Mouse (Mus musculus) mature B cell (primary cell): ENCODE results near the gene Ccdc115.

Source experiments
- in situ Hi-C: fragments of 300-500 bp; cut with MboI; formaldehyde crosslinking; loops from 2 replicates; pipeline ENCODE4 v1.14.3; 2019

Gene Ccdc115

DNA sequence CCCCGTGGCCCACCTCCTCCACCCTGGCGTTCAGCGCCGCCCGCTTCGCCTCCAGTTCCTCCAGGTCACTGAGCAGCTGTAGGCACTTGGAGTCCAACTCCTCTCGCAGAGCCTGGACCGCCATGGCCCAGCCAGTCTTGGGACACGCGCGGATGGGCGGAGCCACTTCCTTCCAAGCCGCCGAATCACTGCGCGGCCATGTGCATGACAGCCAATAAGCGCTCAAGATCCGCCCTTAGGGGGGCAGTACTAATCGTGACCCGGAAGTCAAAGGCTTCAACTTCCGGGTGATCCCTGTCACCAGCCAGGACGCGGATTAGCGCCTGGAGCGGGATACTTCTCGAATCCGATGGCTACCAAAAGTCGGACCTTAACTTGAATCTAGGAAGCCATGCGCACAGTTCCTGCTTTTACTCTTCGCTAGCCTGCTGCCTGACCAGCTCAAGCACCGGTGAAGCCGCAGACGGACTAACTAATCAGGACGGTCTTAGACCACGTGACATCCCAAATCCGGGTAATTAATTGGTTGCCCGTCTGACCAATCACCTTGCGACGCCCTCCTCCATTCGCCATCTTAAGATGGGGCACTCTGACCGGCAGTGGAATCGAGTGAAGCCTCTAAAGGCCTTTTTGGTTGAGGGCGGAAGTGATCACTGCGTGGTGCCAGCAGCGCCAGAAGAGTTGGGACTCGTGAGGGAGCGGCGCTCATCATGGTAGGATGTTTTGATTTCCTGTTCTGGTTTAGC lies at the start of gene Ccdc115, which contains the start of gene Imp4:
Ccdc115 (minus strand) TSS at position 458 of the 746 bp plus-strand sequence.
Imp4 (plus strand) TSS at position 637 of the 746 bp plus-strand sequence.
- in situ Hi-C loops = loop anchor here (25.0 kb wide), 1 partner anchor 423 kb away; no protein-coding TSS in a partner anchor

DNA sequence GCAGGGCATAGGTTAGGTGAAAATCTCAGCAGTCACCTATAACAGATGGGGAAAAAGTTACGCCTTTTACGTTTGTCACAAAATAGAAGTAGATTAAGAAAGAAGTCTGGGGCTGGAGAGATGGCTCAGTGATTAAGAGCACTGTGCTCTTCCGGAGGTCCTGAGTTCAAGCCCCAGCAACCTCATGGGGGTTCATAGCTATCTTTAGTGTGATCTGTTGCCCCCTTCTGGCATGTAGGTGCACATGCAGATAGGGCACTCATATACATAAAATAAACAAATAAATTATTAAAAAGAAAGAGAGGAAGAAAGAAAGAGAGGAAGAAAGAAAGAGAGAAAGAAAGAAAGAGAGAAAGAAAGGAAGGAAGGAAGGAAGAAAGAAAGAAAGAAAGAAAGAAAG lies 47.9 kb upstream of the Ccdc115 start:
- in situ Hi-C loops = no loop called here

DNA sequence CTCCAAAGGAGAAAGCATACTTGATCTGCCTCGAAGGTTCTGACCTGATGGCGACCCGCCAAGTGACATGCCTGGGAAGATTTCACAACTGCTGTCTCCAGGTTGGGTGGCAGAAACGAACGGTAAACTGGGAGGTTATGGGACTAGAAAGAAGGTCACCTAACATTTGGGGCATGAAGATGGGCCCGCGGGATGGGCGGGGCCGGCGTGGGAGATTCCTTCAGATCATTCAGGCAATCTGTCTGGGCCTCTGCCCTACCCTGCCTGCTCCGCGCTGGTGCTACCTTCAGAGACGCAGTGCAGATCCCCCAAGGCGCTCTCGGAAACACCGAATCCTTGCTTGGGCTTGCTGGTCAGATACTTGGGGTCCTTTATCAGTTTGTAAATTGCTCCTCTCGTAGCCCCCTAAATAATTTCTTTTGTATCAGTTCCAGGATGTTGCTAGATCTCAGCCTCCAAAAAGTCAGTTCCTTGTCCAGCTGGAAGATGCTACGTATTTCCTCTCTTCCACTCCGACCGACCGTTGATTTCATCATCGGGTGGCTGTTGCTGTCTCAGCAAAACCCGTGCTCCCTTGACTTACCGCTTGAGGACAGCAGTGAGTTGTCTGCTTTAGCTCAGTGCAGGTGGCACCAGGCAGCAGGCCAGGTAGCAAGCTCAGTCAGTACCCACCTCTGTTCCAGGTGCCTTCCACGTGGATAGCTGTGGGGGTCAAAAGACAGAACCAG lies 46.2 kb upstream of the Ccdc115 start:
- in situ Hi-C loops = no loop called here

DNA sequence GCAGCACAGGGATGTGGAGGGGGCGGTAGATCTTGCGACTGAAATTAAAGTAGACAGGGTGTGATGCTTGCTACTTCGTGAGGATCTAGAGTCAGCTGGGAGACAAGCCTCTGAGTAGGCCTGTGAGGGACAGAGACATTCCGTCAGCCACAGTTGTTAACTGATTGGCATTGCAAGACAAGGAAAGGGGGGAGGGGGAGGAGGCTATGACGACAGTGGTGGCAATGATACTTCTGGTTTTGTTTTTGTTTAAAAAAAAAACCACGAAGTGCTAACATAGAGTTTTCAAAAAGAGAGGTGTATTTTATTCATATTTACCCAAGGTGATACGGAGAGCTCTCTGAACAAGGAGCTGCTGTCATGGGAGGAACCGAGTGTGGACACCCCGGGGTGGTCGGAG lies 45.0 kb upstream of the Ccdc115 start:
- in situ Hi-C loops = no loop called here

DNA sequence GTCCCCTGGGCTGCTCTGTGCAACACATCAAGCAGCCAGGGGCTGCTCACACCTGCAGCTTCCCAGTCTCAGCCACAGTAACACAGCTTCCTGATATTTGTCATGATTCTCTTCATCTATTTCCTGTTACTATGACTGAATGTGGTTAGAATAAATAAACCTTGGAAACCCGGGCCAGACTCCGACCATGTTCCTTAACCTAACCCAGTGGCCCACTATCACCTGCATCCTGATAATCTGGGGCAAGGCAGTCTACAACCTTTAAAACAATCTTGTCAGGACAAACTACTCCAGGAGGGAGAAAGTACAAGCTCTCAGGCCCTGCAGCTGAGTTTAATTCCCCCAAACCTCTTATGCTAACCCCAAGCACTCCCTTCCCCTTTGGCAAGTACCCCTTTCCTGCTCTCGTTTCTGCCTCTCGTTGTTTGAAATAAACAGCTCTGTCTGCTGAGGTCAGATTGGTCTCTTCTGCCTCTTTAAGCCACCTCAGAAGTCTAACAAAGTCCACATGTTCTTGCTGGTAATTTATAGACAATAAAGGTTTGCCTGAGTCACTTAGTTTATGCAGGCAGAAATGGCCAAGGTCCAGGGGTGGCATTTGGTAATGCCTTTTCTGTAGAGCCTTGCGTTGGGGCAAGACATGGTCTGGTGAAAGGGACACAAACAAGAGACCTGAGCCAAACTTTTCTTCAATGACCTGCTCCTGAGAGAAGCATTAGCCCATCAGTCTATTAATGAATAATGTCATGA lies 42.6 kb upstream of the Ccdc115 start:
- in situ Hi-C loops = no loop called here

DNA sequence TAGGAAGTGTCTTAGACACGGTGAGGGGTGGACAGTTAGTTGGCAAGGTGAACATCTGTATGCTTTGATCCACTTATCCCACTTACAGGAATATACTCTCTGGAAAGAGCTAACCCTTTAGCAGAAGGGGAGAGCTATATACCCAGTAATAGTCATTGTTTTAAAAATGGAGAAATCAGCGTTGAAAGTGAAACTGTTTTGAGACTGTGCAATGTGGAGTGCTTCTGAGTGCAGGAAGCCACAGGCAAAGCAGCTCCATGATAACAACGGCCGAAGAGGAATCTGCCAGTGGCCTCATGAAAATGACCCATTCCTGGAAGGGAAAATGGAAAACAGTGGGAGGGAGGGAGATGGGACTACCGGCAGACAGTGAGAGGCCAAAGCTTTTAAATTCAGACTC lies 41.3 kb upstream of the Ccdc115 start:
- in situ Hi-C loops = no loop called here

DNA sequence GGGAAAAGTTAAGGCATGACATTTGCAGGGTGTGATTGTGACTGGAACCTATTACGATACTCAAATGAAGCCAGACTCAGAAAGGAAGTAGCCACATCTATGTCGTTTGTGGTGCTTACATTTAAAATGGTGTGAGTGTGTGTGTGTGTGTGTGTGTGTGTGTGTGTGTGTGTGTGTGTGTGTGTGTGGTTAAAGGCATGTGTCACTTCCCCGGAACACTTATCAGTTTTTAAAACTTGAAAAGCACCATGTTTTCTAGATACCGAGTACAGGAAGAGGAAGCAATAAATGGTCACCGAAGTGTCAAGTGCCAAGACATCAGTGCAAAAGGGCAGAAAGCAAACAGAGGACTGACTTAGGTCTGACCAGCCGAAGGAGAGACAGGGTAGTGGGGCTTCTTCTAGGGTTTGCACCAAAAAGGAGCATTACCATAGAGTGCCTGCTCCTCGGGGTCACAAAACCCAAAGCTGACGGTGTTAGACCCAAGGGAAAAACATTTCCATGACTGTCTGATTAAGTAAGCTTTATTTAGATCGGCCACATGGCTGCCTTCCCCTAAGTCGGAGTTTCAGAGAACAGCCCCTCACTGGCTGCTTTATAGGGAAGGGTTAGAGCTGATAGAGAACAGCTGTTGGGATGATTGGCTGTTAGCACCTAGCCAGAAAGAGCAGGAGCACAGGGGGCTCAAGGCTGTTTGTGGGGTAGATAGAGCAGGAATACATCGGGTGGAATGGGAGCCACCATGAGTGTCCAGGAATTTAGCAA lies 39.6 kb upstream of the Ccdc115 start:
- in situ Hi-C loops = no loop called here

DNA sequence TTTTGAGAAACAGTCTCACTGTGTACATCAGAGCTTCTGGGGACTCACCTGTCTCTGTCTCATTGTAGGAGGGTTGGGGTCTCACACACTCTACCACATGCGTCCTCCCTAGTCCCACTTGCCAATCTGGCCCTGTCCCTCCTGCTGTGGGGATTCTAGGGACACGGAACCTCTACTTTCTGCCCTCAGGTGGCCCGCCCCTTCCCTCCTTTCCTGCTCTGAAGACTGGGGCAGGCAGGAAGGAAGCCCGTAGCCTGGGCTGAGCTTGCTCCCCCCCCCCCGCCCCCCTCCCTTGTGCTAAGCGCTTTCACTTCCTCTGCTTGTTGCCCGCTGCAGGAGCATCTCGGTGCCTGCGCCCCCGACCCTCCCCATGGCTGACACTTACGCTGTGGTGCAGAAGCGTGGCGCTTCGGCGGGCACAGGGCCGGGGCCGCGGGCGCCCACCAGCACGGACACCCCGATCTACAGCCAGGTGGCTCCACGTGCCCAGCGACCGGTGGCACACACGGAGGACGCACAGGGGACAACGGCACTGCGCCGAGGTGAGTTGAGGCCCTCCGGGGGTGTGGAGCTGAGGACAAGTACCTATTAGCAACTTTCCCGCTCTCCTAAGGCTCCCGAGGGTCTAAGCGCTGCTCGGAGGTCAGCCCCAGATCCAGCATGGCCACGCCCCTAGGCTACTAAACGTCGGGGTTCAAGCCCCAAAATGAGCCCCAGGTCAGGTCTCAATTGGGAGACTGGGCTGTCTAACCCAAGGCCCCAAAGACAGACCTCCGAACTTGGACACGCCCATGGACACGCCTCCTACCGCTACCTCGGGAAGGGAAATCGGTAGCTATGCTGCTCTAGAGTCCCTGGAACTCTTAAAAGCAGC lies 33.2 kb upstream of the Ccdc115 start:
- in situ Hi-C loops = no loop called here

DNA sequence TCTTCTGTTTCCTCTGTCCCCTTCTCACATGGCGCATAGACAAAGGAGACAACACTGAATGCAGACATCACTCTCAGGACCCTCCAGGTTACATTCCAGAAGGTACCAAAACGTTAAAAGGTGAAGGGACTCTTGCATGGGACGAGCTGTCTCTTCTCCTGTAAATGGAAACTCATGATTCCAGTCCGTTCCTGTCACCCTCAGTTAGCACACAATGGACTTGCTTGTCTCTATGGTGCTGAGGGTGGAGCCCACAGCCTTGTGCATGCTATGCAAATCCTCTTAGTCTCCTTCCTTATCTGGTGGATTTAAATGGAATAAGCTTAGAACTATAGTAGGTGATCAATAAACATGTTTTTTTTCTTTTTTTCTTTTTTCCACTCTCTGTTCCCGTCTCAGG lies 30.3 kb upstream of the Ccdc115 start:
- in situ Hi-C loops = no loop called here

DNA sequence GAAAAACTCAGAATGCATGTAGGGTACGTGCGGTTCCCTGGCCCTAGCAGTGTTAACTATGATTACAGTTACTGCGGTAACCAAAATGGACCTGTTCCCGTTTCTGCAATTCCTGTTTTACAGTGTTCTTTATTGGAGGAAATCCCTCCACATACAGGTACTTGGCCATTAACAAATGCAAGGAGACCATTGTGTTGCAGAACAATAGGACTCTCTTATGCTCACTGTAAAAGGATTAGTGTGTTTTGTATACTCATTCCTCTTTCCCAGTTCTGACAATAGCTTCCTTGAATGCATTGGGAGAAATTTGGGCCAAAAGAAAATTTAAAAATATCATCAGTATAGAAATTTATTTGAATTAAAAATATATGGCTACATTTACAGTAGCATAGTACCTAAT lies 29.0 kb upstream of the Ccdc115 start:
- in situ Hi-C loops = no loop called here

DNA sequence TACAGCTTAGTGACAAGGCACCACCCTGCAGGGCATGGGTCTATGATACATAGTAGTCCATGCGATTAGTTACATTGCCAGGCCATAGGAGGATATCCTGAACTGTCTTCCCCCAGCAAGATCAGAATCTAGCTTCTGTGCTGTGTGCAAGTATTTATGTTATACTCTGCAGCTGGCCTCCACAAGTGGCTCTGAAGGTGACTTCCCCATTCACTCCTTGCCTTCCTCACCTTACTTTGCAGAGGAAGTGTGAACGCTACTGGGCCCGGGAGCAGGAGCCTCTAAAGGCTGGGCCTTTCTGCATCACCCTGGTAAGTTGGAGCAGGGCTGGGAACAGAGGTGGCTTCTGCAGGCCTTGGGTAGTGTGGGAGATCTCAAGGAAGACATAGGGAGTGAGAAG lies 28.6 kb upstream of the Ccdc115 start:
- in situ Hi-C loops = no loop called here

DNA sequence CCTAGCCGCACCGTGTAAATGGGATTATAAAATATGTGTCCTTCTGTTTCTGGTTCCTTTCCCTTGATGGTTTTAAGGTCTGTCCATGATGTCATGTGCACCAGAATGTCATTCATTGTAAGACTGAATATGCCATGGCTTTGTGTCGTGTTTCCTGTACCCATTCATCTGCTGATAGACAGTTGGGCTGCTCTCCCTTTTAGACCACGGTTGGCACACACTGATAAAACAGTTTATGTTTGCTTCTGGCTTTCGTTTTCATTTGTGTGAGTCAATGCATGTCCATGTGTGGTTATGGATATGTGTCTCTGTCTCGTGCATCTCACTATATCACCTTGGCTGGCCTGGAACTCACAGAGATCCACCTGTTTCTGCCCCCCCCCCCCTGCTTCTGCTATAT lies 26.0 kb upstream of the Ccdc115 start:
- in situ Hi-C loops = no loop called here

DNA sequence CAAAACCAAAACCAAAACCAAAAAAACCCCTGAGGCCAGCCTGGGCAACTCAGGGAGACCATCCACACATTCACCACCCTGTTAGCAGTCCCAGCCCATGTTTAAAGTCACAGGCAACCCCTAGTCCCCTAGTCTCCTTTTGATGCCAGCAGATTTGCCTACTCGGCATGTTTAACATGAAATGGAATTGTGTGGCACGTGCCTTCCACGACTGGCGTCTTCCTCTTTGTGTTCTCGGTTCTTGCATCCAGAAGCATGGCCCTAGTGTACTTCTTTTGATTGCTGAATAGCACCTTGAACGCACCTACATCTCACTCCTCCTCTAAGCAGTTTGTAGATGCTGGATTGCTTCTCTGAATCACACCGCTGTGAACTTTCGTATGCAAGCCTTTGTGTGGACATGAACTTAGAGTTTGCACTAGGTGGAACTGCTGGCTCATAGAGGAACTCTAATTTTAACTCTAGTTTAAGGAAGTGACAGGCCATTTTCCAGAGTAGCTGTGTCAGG lies 24.9 kb upstream of the Ccdc115 start:
- in situ Hi-C loops = no loop called here

DNA sequence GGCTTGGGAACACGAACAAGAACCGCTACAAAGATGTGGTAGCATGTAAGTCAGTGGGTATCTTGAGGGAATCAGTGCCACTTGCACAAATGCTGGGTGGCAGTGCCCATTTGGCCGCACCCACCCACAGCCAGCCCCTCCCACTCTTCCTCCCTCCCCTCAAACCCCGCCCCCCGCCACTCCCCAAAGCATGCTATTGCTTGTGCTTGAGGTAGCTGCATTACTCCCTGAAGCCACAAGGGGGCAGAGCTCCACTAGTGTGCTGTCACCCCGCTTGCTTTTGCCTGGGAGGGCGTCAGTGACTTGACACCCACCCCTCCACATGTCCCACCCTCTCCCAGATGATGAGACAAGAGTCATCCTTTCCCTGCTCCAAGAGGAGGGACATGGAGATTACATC lies 23.3 kb upstream of the Ccdc115 start:
- in situ Hi-C loops = no loop called here

DNA sequence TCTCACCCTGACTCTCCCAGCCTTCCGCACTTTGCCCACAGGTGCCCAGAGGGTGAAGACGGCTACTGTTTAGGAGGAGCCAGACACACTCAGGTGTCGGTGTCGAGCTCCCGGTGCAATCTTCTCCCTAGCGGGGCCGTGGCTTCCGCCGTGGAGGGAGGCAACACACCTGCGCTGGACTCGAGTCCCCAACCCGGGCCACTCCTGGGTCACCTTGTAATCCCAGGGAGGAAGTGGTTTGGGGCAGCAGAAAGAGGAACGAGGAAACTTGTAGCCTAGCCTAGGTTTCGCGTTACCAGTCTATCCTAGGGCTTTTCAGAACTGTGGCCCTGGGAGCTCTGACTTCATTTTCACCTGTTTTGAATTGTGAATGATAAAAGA lies 20.6 kb upstream of the Ccdc115 start:
- in situ Hi-C loops = no loop called here

DNA sequence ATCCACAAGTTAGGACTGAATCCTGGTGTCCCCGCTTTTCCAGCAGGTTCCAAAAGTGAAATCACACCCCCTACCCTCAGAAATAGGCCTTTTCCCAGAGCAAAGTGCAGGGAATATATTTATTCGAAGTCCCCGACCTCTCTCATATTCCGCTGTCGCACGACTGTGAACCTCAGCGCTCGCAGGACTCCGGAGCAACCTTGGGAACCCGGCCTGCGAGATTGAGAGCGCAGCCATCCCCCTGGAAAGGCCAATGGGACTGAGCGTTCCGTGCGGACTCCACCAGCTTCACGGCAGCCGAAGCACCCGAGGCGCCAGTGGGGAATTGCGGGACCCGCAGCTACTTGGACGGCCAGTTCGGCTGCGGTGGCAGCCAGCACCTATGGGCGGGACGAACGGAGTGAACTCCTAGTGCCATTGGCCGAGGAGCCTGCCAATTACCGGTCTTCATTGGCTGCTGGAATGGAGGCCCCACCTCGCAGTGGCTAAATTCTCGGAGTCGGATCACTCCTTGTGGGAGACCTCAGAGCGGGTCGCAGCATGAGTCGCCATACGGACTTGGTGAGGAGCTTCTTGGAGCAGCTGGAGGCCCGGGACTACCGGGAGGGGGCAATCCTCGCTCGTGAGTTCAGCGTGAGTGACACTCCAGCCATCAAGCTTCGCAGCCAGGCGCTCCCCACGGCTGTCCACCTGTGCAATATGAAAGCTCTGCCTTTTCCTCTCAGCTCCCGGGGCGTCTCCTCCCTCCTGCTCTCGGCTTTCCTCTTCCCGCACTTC lies 20.0 kb upstream of the Ccdc115 start, which contains the start of gene Ptpn18:
Ptpn18 (plus strand) TSS at position 479 of the 777 bp plus-strand sequence.
- in situ Hi-C loops = no loop called here

DNA sequence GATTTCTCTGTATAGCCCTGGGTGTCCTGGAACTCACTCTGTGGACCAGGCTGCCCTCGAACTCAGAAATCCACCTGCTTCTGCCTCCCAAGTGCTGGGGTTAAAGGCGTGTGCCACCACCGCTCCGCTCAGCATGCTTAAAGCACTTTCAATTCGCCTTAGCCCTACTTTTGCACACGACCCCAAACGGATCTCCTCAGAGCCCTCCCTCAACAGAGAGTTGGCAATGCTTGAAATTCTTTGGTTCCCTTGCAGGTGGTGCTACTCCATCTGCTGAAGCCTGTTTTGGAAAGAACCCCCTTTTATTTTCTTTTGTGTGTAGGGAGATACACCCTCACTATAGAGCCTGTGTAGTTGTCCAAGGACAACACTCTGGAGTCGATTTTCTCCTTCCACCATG lies 19.0 kb upstream of the Ccdc115 start:
- in situ Hi-C loops = no loop called here

DNA sequence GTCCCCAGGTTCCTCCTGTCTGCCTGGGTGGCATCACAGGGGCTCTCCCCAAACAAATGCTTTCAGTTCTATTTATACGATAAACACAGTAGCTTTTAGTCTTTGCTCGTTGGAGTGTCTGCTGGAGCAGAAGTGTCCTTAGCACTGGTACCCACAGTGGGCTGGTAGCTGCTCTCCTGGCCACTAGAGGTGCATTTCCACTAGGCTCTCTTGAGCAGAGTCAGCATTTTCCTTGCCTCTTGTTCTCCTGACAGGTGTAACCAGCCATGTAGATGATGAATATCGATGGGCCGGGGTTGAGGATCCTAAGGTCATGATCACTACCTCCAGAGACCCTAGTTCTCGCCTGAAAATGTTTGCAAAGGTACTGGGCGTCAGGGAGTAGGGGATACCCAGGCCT lies 3.7 kb upstream of the Ccdc115 start:
- in situ Hi-C loops = loop anchor here (25.0 kb wide), 1 partner anchor 419 kb away; no protein-coding TSS in a partner anchor

DNA sequence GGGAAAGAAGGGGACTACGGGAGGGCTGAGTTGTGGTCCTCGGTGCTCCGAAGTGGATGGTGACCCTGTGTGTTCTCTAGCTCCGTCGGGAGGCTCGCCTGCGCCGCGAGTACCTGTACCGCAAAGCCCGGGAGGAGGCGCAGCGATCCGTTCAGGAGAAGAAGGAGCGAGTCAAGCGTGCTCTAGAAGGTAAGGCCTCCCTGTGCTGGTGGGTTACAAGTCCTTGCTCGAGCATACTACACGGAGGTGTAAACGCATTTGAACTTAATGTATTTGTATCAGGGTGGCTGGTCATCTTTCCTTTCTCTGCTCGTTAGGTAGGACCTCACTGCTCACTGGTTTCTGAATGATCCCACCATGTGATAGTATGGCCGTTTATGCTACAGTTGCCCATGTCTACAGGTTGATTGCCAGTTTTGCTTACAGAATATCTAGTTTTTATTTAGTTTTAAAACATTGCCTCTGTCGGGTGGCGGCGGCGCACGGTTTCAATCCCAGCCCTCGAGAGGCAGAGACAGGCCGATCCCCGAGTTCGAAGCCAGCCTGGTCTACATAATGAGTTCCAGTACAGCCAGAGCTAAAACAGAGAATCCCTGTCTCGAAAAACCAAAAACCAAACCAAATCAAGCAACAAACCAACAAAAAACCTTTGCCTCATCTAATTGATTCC lies 624 bp upstream of the Ccdc115 start:
- in situ Hi-C loops = loop anchor here (25.0 kb wide), 1 partner anchor 422 kb away; no protein-coding TSS in a partner anchor
